Mouse (Mus musculus) ES-Bruce4 (cell line): ENCODE measurements around the gene Gm4881.

Experiments used
- CTCF ChIP-seq: IDR thresholded peaks from one replicate; pipeline ENCODE4 v1.8.1; 2011; ENCODE audit warnings: low read depth, low read length
- EP300 ChIP-seq: IDR thresholded peaks from 2 replicates; pipeline ENCODE4 v1.6.1; 2011; ENCODE audit warnings: low read depth, low read length; ENCODE audit not compliant: insufficient read depth
- POLR2A ChIP-seq: IDR thresholded peaks from one replicate; pipeline ENCODE4 v1.8.1; 2011; ENCODE audit warnings: low read length; ENCODE audit not compliant: insufficient read depth

- TF ChIP-seq POLR2A = no peak
- no peak for TF ChIP-seq CTCF
- no peak for TF ChIP-seq EP300
Measured at GRCm38 (mm10) chr7:24930475-24930874, 13.8 kb downstream of the Gm4881 start.
